ENCODE assay signal across 10 mouse cellular contexts in genomic region chr9:54547536-54547935, GRCm38 (mm10). TPM values are rescaled to one million over a fixed set of nuclear protein-coding genes. Genes with fewer than 3 reads are reported as not detected.
DNase-seq lines count a peak whose midpoint lies in the region; ATAC-seq and TF ChIP-seq lines count a peak whose summit lies in the region.
"Had no signal": no experiment of that assay in that cellular context is flagged by ENCODE, and none has a peak within 500 bp of the region (broad histone marks: within the 10 kb centered on the region; RNA-seq: fewer than 3 reads in every experiment).

No protein-coding gene starts in this region.

- H3K79me2 ChIP-seq in CH12.LX (replicated peaks; ENCODE audit: control insufficient read depth, extremely low read depth, insufficient read depth, poor library complexity, severe bottlenecking) = no peaks in the 10 kb centered on the region

- in situ Hi-C loops in CH12.LX (cut with MboI; ENCODE audit: low pct_ligation_motif_present, low pct_unique_long_range_greater_than_20kb, low sequenced_read_pairs) = no loop called here

- no peak overlapping the region for H3K4me2 ChIP-seq in intestine, embryonic 14.5 days (ENCODE audit: low read length)
- no peak overlapping the region for H3K4me2 ChIP-seq in intestine, embryonic 16.5 days (ENCODE audit: low read depth, low read length)
- H3K4me2 ChIP-seq in CH12.LX (ENCODE audit: insufficient read depth, low read depth, poor library complexity, severe bottlenecking) = no peak overlapping the region
- H3K4me2 ChIP-seq: stomach, embryonic 15.5 days had no signal

- H3K27ac ChIP-seq in intestine, embryonic 14.5 days (ENCODE audit: low read depth) = no peak overlapping the region
- no peak overlapping the region for H3K27ac ChIP-seq in intestine, embryonic 16.5 days (ENCODE audit: low read length)
- no peak overlapping the region for H3K27ac ChIP-seq in CH12.LX (ENCODE audit: insufficient read depth, low read depth)
- H3K27ac ChIP-seq in embryonic fibroblast, embryonic 13.5 days (ENCODE audit: insufficient read depth, low read length) = no peak overlapping the region
- no peak overlapping the region for H3K27ac ChIP-seq in kidney, adult 2 months (ENCODE audit: insufficient read depth, low read depth, low read length)
- no peak overlapping the region for H3K27ac ChIP-seq in spleen, adult 2 months (ENCODE audit: insufficient read depth, low read length)
- H3K27ac ChIP-seq: stomach, embryonic 15.5 days had no signal

- H3K9ac ChIP-seq in intestine, embryonic 14.5 days (ENCODE audit: low read length) = no peak overlapping the region
- no peak overlapping the region for H3K9ac ChIP-seq in intestine, embryonic 16.5 days (ENCODE audit: low read depth, low read length)
- H3K9ac ChIP-seq in CH12.LX (ENCODE audit: insufficient read depth, low read depth) = no peak overlapping the region
- H3K9ac ChIP-seq: stomach, embryonic 15.5 days had no signal

- no peak overlapping the region for H3K4me3 ChIP-seq in intestine, embryonic 14.5 days (ENCODE audit: low read depth, low read length)
- H3K4me3 ChIP-seq in intestine, embryonic 16.5 days (ENCODE audit: low read length) = no peak overlapping the region
- H3K4me3 ChIP-seq in CH12.LX (replicated peaks in 1 of 3; ENCODE audit: low read depth in 2 of 3, low read length in 2 of 3, poor library complexity in 1 of 3) = no peak overlapping the region
- H3K4me3 ChIP-seq in embryonic fibroblast, embryonic 13.5 days (ENCODE audit: insufficient read depth, low read length) = no peak overlapping the region
- no peak overlapping the region for H3K4me3 ChIP-seq in kidney, adult 2 months (ENCODE audit: insufficient read depth, low read depth, low read length)
- no peak overlapping the region for H3K4me3 ChIP-seq in spleen, adult 2 months (ENCODE audit: extremely low read depth, insufficient read depth, insufficient read length)
- H3K4me3 ChIP-seq: stomach, embryonic 15.5 days had no signal

- peak; percentile 73 for TF ChIP-seq RAD21 in CH12.LX (IDR thresholded peaks at IDR 0.05; ENCODE audit: low read depth, low read length)

- peak; percentile 63 for DNase-seq in intestine, embryonic 14.5 days (ENCODE audit: low spot score)
- DNase-seq in CH12.LX (ENCODE audit: extremely low read depth) = peak; percentile 83
- peak; percentile 27 for DNase-seq in c-Kit-negative CD71-positive TER-119-positive erythroid progenitor cells, embryonic 14.5 days (ENCODE audit: low read depth, low spot score)
- peak; percentile 68 for DNase-seq in kidney, adult 2 months
- peak; percentile 74 for DNase-seq in lung, postnatal 14 days
- DNase-seq in spleen, adult 2 months (ENCODE audit: low read depth in 1 of 2, low spot score in 2 of 2) = peak in 1 of 2 experiments; percentile 44

- no peaks in the 10 kb centered on the region for H3K4me1 ChIP-seq in intestine, embryonic 14.5 days (replicated peaks; ENCODE audit: control insufficient read depth, insufficient read depth, low read length)
- no peaks in the 10 kb centered on the region for H3K4me1 ChIP-seq in intestine, embryonic 16.5 days (ENCODE audit: control insufficient read depth, insufficient read depth, low read length)
- peaks cover 36 to 74% of the 10 kb centered on the region in 2 experiments for H3K4me1 ChIP-seq in CH12.LX (ENCODE audit: control insufficient read depth in 1 of 2, insufficient read depth in 2 of 2)
- no peaks in the 10 kb centered on the region for H3K4me1 ChIP-seq in embryonic fibroblast, embryonic 13.5 days (ENCODE audit: control insufficient read depth, insufficient read depth, low read length)
- H3K4me1 ChIP-seq in kidney, adult 2 months (ENCODE audit: control insufficient read depth, insufficient read depth, low read length) = no peaks in the 10 kb centered on the region
- H3K4me1 ChIP-seq in spleen, adult 2 months (ENCODE audit: control insufficient read depth, insufficient read depth, insufficient read length) = no peaks in the 10 kb centered on the region
- H3K4me1 ChIP-seq: stomach, embryonic 15.5 days had no signal

- no peak for ATAC-seq in intestine, embryonic 14.5 days (replicated peaks; ENCODE audit: low FRiP score, low TSS enrichment, low read depth)
- ATAC-seq in intestine, embryonic 16.5 days = no peak

- TF ChIP-seq CTCF in CH12.LX (conservative IDR thresholded peaks at IDR 0.05 in 1 of 2, IDR thresholded peaks at IDR 0.05 in 1 of 2; ENCODE audit: low read depth in 2 of 2, low read length in 2 of 2) = peak; percentile 93 to 96
- TF ChIP-seq CTCF in embryonic fibroblast, embryonic 13.5 days (IDR thresholded peaks at IDR 0.05; ENCODE audit: borderline replicate concordance, insufficient read depth, low read length) = peak; percentile 52
- peak; percentile 91 for TF ChIP-seq CTCF in kidney, adult 2 months (conservative IDR thresholded peaks at IDR 0.05; ENCODE audit: insufficient read depth, insufficient read length, low read depth, low read length)
- peak; percentile 72; the same call in 1 of the 2 replicates for TF ChIP-seq CTCF in spleen, adult 2 months (IDR thresholded peaks at IDR 0.05; ENCODE audit: extremely low read depth, insufficient read depth, insufficient read length, insufficient replicate concordance)

- TF ChIP-seq POLR2A in CH12.LX (IDR thresholded peaks at IDR 0.05; ENCODE audit: low read depth, low read length) = no peak
- TF ChIP-seq POLR2A in embryonic fibroblast, embryonic 13.5 days (IDR thresholded peaks at IDR 0.05; ENCODE audit: low read depth, low read length) = no peak
- no peak for TF ChIP-seq POLR2A in kidney, adult 2 months (IDR thresholded peaks at IDR 0.05; ENCODE audit: low read depth, low read length)
- no peak for TF ChIP-seq POLR2A in spleen, adult 2 months (IDR thresholded peaks at IDR 0.05; ENCODE audit: low read depth, low read length)

- no peaks in the 10 kb centered on the region for H3K36me3 ChIP-seq in intestine, embryonic 14.5 days (ENCODE audit: control insufficient read depth, insufficient read depth, low read length)
- no peaks in the 10 kb centered on the region for H3K36me3 ChIP-seq in intestine, embryonic 16.5 days (ENCODE audit: control insufficient read depth, insufficient read depth, low read length)
- H3K36me3 ChIP-seq in CH12.LX (replicated peaks in 1 of 2; ENCODE audit: control insufficient read depth in 1 of 2, insufficient read depth in 1 of 2, low read length in 1 of 2) = no peaks in the 10 kb centered on the region
- H3K36me3 ChIP-seq in kidney, adult 2 months (ENCODE audit: control insufficient read depth, insufficient read depth, low read length) = no peaks in the 10 kb centered on the region
- H3K36me3 ChIP-seq in spleen, adult 2 months (ENCODE audit: control insufficient read depth, insufficient read depth, low read length) = no peaks in the 10 kb centered on the region
- H3K36me3 ChIP-seq: stomach, embryonic 15.5 days had no signal

- 24% methylated on average over 5 of the region's 5 CpGs for WGBS in intestine, embryonic 14.5 days
- WGBS in intestine, embryonic 16.5 days = 21% methylated on average over 5 of the region's 5 CpGs
- 11% methylated on average over 5 of the region's 5 CpGs for WGBS in kidney, adult 2 months
- WGBS in spleen, adult 2 months = 14% methylated on average over 5 of the region's 5 CpGs

- dilution Hi-C loops in CH12.LX (cut with MboI; ENCODE audit: extremely low pct_ligation_motif_present, extremely low pct_unique_long_range_greater_than_20kb, low sequenced_read_pairs) = no loop called here

- no peaks in the 10 kb centered on the region for H3K9me3 ChIP-seq in intestine, embryonic 14.5 days (ENCODE audit: control insufficient read depth, low read length)
- no peaks in the 10 kb centered on the region for H3K9me3 ChIP-seq in intestine, embryonic 16.5 days (ENCODE audit: control insufficient read depth, low read length)
- H3K9me3 ChIP-seq in CH12.LX (replicated peaks; ENCODE audit: low read length) = no peaks in the 10 kb centered on the region
- H3K9me3 ChIP-seq: stomach, embryonic 15.5 days had no signal

- H3K27me3 ChIP-seq in intestine, embryonic 14.5 days (replicated peaks; ENCODE audit: control insufficient read depth, insufficient read depth, low read length) = no peaks in the 10 kb centered on the region
- H3K27me3 ChIP-seq in intestine, embryonic 16.5 days (replicated peaks; ENCODE audit: control insufficient read depth, insufficient read depth, low read length) = no peaks in the 10 kb centered on the region
- H3K27me3 ChIP-seq in CH12.LX (replicated peaks) = no peaks in the 10 kb centered on the region
- no peaks in the 10 kb centered on the region for H3K27me3 ChIP-seq in kidney, adult 2 months (replicated peaks; ENCODE audit: control insufficient read depth, insufficient read depth, low read length)
- H3K27me3 ChIP-seq in spleen, adult 2 months (ENCODE audit: control insufficient read depth, insufficient read depth, low read length) = no peaks in the 10 kb centered on the region
- H3K27me3 ChIP-seq: stomach, embryonic 15.5 days had no signal

- TF ChIP-seq EP300 in CH12.LX (IDR thresholded peaks at IDR 0.05; ENCODE audit: low read length) = 0 out of 2 replicates have a peak, but pooled peaks have one; percentile 18

RNA-seq across cellular contexts. Expression of gene Sh2d7, which starts 8.8 kb away (rescaled TPM):
- polyA plus RNA-seq in intestine, embryonic 14.5 days (2014; fragmentation: Nextera tagmentation; extraction: Ambion mirVana) = not detected in 2 replicates
- polyA plus RNA-seq in intestine, embryonic 16.5 days (2015; fragmentation: Nextera tagmentation; extraction: Ambion mirVana) = not detected in 2 replicates
- total RNA-seq in CH12.LX (2012; rRNA removed) (0.81 and 0.84 TPM in 2 replicates), CH12.LX (2014; rRNA removed) (0.83 and 0.90 TPM in 2 replicates)
- 0.52 and 0.56 TPM in 2 replicates for polyA plus RNA-seq in CH12.LX (2012; ENCODE audit: insufficient read length, low read depth)
- polyA plus RNA-seq in embryonic fibroblast, embryonic 13.5 days (2011; ENCODE audit: insufficient read length, low read depth, missing spikeins) = not detected in 2 replicates
- polyA plus RNA-seq in kidney, adult 2 months (2012; rRNA removed) = not detected in 2 replicates
- not detected in 2 replicates for polyA plus RNA-seq in spleen, adult 2 months (2012; rRNA removed)
- total RNA-seq: left cerebral cortex, postnatal 36 days had no signal
- polyA plus RNA-seq: stomach, embryonic 15.5 days had no signal

RNA-seq across cellular contexts. Expression of gene Cib2, which starts 12.5 kb away (rescaled TPM):
- 15.3 and 19.3 TPM in 2 replicates for polyA plus RNA-seq in intestine, embryonic 14.5 days (2014; fragmentation: Nextera tagmentation; extraction: Ambion mirVana)
- 6.6 and 7.2 TPM in 2 replicates for polyA plus RNA-seq in intestine, embryonic 16.5 days (2015; fragmentation: Nextera tagmentation; extraction: Ambion mirVana)
- 2.0 and 2.1 TPM in 2 replicates for total RNA-seq in CH12.LX (2012; rRNA removed)
- 3.3 and 3.4 TPM in 2 replicates for total RNA-seq in CH12.LX (2014; rRNA removed)
- 2.3 and 3.5 TPM in 2 replicates for polyA plus RNA-seq in CH12.LX (2012; ENCODE audit: insufficient read length, low read depth)
- 6.0 and 7.6 TPM in 2 replicates for polyA plus RNA-seq in embryonic fibroblast, embryonic 13.5 days (2011; ENCODE audit: insufficient read length, low read depth, missing spikeins)
- 7.9 and 10.0 TPM in 2 replicates for polyA plus RNA-seq in kidney, adult 2 months (2012; rRNA removed)
- 2.0 and 3.0 TPM in 2 replicates for polyA plus RNA-seq in spleen, adult 2 months (2012; rRNA removed)

RNA-seq across cellular contexts. Expression of gene Idh3a, which starts 38.6 kb away (rescaled TPM):
- 178 and 181 TPM in 2 replicates for polyA plus RNA-seq in intestine, embryonic 14.5 days (2014; fragmentation: Nextera tagmentation; extraction: Ambion mirVana)
- polyA plus RNA-seq in intestine, embryonic 16.5 days (2015; fragmentation: Nextera tagmentation; extraction: Ambion mirVana) = 199 and 213 TPM in 2 replicates
- total RNA-seq in CH12.LX (2012; rRNA removed) (102 and 135 TPM in 2 replicates), CH12.LX (2014; rRNA removed) (192 and 198 TPM in 2 replicates)
- polyA plus RNA-seq in CH12.LX (2012; ENCODE audit: insufficient read length, low read depth) = 178 and 186 TPM in 2 replicates
- 84.8 and 95.7 TPM in 2 replicates for polyA plus RNA-seq in embryonic fibroblast, embryonic 13.5 days (2011; ENCODE audit: insufficient read length, low read depth, missing spikeins)
- polyA plus RNA-seq in kidney, adult 2 months (2012; rRNA removed) = 105 and 122 TPM in 2 replicates
- 10.6 TPM in 2 replicates for polyA plus RNA-seq in spleen, adult 2 months (2012; rRNA removed)

RNA-seq across cellular contexts. Expression of gene Dmxl2, which starts 46.1 kb away (rescaled TPM):
- polyA plus RNA-seq in intestine, embryonic 14.5 days (2014; fragmentation: Nextera tagmentation; extraction: Ambion mirVana) = 5.2 and 6.1 TPM in 2 replicates
- polyA plus RNA-seq in intestine, embryonic 16.5 days (2015; fragmentation: Nextera tagmentation; extraction: Ambion mirVana) = 2.3 TPM in 2 replicates
- total RNA-seq in CH12.LX (2012; rRNA removed) (20.1 and 23.7 TPM in 2 replicates), CH12.LX (2014; rRNA removed) (21.8 and 24.2 TPM in 2 replicates)
- polyA plus RNA-seq in CH12.LX (2012; ENCODE audit: insufficient read length, low read depth) = 22.5 and 26.6 TPM in 2 replicates
- polyA plus RNA-seq in embryonic fibroblast, embryonic 13.5 days (2011; ENCODE audit: insufficient read length, low read depth, missing spikeins) = 6.0 and 6.4 TPM in 2 replicates
- polyA plus RNA-seq in kidney, adult 2 months (2012; rRNA removed) = 8.9 and 10.4 TPM in 2 replicates
- polyA plus RNA-seq in spleen, adult 2 months (2012; rRNA removed) = 1.0 and 2.0 TPM in 2 replicates
